Mouse (Mus musculus) 3T3-L1 (cell line): ENCODE results near the gene Dennd6b.

Experiments used
- DNase-seq: peaks from one replicate; pipeline ENCODE4 v3.0.0-alpha.2; 2015; ENCODE audit warnings: low read depth, low spot score

Dennd6b gene

GRCm38 (mm10) chr15:89158516-89158915 lies 37.8 kb downstream of the Dennd6b start:
- DNase-seq: no peak

- peak; percentile 81 for DNase-seq
Measured at GRCm38 (mm10) chr15:89157954-89158353, 38.3 kb downstream of the Dennd6b start.

GRCm38 (mm10) chr15:89152312-89152711 lies 44.0 kb downstream of the Dennd6b start:
- DNase-seq: no peak

GRCm38 (mm10) chr15:89150041-89150390 lies 46.3 kb downstream of the Dennd6b start:
- DNase-seq: peak; percentile 55

- peak; percentile 29 for DNase-seq
Measured at GRCm38 (mm10) chr15:89149271-89150040, 46.8 kb downstream of the Dennd6b start, which contains the start of gene Mapk11. Gene Mapk11 (minus strand): TSS chr15:89149628.

- no peak for DNase-seq
Measured at GRCm38 (mm10) chr15:89148496-89149270, 47.6 kb downstream of the Dennd6b start.

- no peak for DNase-seq
Measured at GRCm38 (mm10) chr15:89147895-89148294, 48.4 kb downstream of the Dennd6b start.

- no peak for DNase-seq
Measured at GRCm38 (mm10) chr15:89147456-89147855, 48.8 kb downstream of the Dennd6b start.

- DNase-seq: no peak
Measured at GRCm38 (mm10) chr15:89147024-89147423, 49.3 kb downstream of the Dennd6b start.

GRCm38 (mm10) chr15:89146537-89146936 lies 49.8 kb downstream of the Dennd6b start:
- DNase-seq: no peak

- DNase-seq: no peak
Measured at GRCm38 (mm10) chr15:89145813-89146350, 50.4 kb downstream of the Dennd6b start.

GRCm38 (mm10) chr15:89144965-89145364 lies 51.3 kb downstream of the Dennd6b start:
- DNase-seq: no peak

GRCm38 (mm10) chr15:89143134-89143533 lies 53.2 kb downstream of the Dennd6b start:
- no peak for DNase-seq

GRCm38 (mm10) chr15:89141905-89142304 lies 54.4 kb downstream of the Dennd6b start:
- no peak for DNase-seq

GRCm38 (mm10) chr15:89141443-89141842 lies 54.9 kb downstream of the Dennd6b start:
- no peak for DNase-seq

- DNase-seq: no peak
Measured at GRCm38 (mm10) chr15:89140659-89141252, 55.5 kb downstream of the Dennd6b start, which contains the start of gene Mapk12. Gene Mapk12 (minus strand): TSS chr15:89140703.

GRCm38 (mm10) chr15:89140048-89140658 lies 56.1 kb downstream of the Dennd6b start:
- no peak for DNase-seq

- no peak for DNase-seq
Measured at GRCm38 (mm10) chr15:89138531-89138930, 57.8 kb downstream of the Dennd6b start.

- no peak for DNase-seq
Measured at GRCm38 (mm10) chr15:89138046-89138405, 58.3 kb downstream of the Dennd6b start.

GRCm38 (mm10) chr15:89137378-89138045 lies 58.8 kb downstream of the Dennd6b start:
- no peak for DNase-seq
